Mouse (Mus musculus) hindbrain, postnatal 0 days (tissue): ENCODE results near the gene Mfsd4b2. TPM values are rescaled to one million over a fixed set of nuclear protein-coding genes. Genes with fewer than 3 reads are reported as not detected.

Experiments used
- ATAC-seq: fragments of 200-750 bp; cut with Nextera tagmentation; 2 replicates; pipeline ENCODE4 v1.8.0; 2017; ENCODE audit warnings: mild to moderate bottlenecking, moderate TSS enrichment, moderate library complexity
- DNase-seq: peaks from one replicate; pipeline ENCODE4 v3.0.0-alpha.2; 2015; ENCODE audit warnings: low spot score
- H3K27ac ChIP-seq: fragments of 300-500 bp; sonication (generic); 2 replicates; pipeline ENCODE4 v1.5.1; 2014; ENCODE audit warnings: mild to moderate bottlenecking
- H3K27me3 ChIP-seq: fragments of 300-500 bp; sonication (generic); 2 replicates; pipeline ENCODE4 v1.6.1; 2014; ENCODE audit warnings: low read length, mixed read lengths; ENCODE audit not compliant: insufficient read depth
- H3K36me3 ChIP-seq: fragments of 300-500 bp; sonication (generic); 2 replicates; pipeline ENCODE4 v1.6.1; 2014; ENCODE audit warnings: low read length, mixed read lengths; ENCODE audit not compliant: insufficient read depth
- H3K4me1 ChIP-seq: fragments of 300-500 bp; sonication (generic); 2 replicates; pipeline ENCODE4 v1.6.1; 2014; ENCODE audit warnings: antibody characterized with exemption, low read length, mixed read lengths; ENCODE audit not compliant: insufficient read depth
- H3K4me2 ChIP-seq: fragments of 300-500 bp; sonication (generic); 2 replicates; pipeline ENCODE4 v1.6.1; 2014; ENCODE audit warnings: low read depth, mild to moderate bottlenecking, low read length, moderate library complexity, mixed read lengths
- H3K4me3 ChIP-seq: fragments of 300-500 bp; sonication (generic); 2 replicates; pipeline ENCODE4 v1.5.1; 2014; ENCODE audit warnings: low read length
- H3K9ac ChIP-seq: fragments of 300-500 bp; sonication (generic); replicated peaks from 2 replicates; pipeline ENCODE4 v1.6.1; 2014; ENCODE audit warnings: mild to moderate bottlenecking, low read length, moderate library complexity, mixed read lengths
- H3K9me3 ChIP-seq: fragments of 300-500 bp; sonication (generic); 2 replicates; pipeline ENCODE4 v1.6.1; 2016; ENCODE audit warnings: low read length, mixed read lengths
- CTCF ChIP-seq: IDR thresholded peaks from 2 replicates; pipeline ENCODE4 v1.5.1; 2016; ENCODE audit warnings: antibody characterized with exemption, control low read depth, low read depth
- WGBS: fragments of 180-500 bp; shearing (Covaris S2); extraction: QIAGEN DNeasy Blood & Tissue Kit; methylation state at CpG from one replicate; pipeline ENCODE4 v1.1.7; 2014; 5-methylcytosine and 5-hydroxymethylcytosine counted together
- polyA plus RNA-seq: library from polyadenylated mRNA; unstranded; fragments of >200 nt; fragmentation: Nextera tagmentation; extraction: Ambion mirVana; gene quantifications from 2 replicates; pipeline ENCODE4 v1.2.1, GENCODE M21; 2015
- total RNA-seq: library from RNA; depleted of rRNA; stranded (reverse); fragments of >200 nt; gene quantifications from 2 replicates; pipeline ENCODE4 v1.2.3, GENCODE M21; 2014; rRNA removed

The Mfsd4b2 gene
- total and polyA plus RNA-seq, 2 experiments from 2014 or later: not detected

DNA sequence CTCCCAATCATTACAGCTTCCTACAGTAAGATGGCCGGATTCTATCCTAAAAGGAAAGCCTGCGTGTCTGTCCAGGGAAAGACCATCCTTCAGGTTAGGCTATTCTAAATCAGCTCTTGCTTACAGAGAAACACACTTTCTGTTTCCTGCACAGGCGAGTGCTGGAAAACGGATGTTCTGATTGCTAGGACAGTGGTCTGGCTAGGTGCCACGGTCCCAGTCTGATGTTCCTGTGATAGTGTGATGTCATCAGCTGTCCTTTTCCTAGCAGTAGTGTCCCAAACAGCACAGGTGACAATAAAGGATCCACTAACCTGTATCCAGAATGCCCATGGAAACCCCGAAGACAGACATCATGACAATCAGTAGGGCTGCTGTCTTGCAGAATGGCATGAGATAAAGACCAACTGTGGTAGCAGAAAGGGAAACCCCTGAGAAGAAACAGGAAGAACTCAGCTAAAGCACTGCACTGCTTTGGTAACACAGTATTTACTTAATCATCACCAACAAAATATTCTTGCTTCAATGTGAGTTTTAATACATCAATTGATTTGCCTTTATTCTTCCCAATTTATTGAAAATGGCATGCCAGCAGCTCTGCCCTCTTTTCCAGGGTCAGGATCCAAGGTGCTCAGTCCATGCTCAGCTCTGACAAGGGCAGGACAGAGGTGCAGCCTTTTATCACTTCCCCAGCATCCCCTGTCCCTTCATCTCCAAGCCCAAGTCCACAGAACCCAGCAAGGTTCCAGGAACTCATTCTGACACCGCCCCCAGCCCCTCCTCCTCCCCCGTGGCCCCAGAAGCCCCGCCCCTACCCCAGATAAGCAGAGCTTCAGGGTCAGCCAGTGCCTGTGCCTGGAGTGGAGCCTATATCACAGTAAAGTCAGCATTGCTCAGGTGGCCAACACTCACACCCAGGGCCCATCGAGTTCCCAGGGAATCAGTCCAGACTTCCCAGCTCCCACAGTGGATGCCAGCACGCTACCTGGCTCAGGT, 32.7 kb downstream of the Mfsd4b2 start:
- no peak for TF ChIP-seq CTCF
- Histone ChIP-seq H3K9ac (no peak overlapping the region), H3K4me2 (no peak overlapping the region), H3K4me1 (peaks cover 5% of the 10 kb centered on the region; the same call in 1 of the 2 replicates), H3K9me3 (no peaks in the 10 kb centered on the region), H3K36me3 (0 out of 2 replicates have a peak, but pooled peaks cover 3% of the 10 kb centered on the region), H3K27ac (no peak overlapping the region), H3K27me3 (no peaks in the 10 kb centered on the region), H3K4me3 (no peak overlapping the region)
- WGBS: 75% methylated on average over 11 of the region's 11 CpGs
- ATAC-seq: no peak
- DNase-seq: no peak

DNA sequence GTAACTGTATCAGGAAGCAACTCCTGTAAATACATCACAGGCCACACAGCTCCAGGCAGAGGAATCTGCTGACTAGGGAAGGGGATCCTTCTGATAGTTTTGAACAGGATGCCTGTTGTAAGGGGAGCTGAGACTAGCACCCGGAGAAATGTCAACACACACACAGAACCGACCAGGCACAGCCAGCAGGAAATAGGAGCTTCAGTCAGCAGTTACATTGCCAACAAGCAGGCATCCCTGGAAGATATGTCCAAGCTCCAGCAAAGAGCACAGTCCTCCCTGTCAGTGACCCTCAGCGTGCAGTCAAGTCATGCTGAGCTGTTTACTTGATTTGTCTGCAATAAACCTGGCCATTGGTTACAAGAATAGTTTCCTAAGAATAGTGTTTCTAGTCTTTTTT, 38.1 kb downstream of the Mfsd4b2 start:
- ATAC-seq (no peak), DNase-seq (no peak)
- Histone ChIP-seq H3K4me1 (no peaks in the 10 kb centered on the region), H3K27me3 (no peaks in the 10 kb centered on the region), H3K9me3 (no peaks in the 10 kb centered on the region), H3K9ac (no peak overlapping the region), H3K4me3 (no peak overlapping the region), H3K27ac (no peak overlapping the region), H3K4me2 (no peak overlapping the region), H3K36me3 (0 out of 2 replicates have a peak, but pooled peaks cover 3% of the 10 kb centered on the region)
- 75% methylated on average over 3 of the region's 3 CpGs for WGBS
- no peak for TF ChIP-seq CTCF

Other genes starting within 250 kb of the Mfsd4b2 start
- gene Rev3l, start 194.8 kb downstream of the Mfsd4b2 start, total RNA-seq: 89.5 and 105 TPM in 2 replicates
- 22.3 and 23.3 TPM in 2 replicates for gene Rev3l, start 194.8 kb downstream of the Mfsd4b2 start, polyA plus RNA-seq
- gene Mfsd4b4, start 27.7 kb downstream of the Mfsd4b2 start, total RNA-seq: 7.0 and 9.6 TPM in 2 replicates
- gene Mfsd4b4, start 27.7 kb downstream of the Mfsd4b2 start, polyA plus RNA-seq: 1.7 and 1.9 TPM in 2 replicates
- 0.18 and 0.84 TPM in 2 replicates for gene Mfsd4b3, start 33.2 kb upstream of the Mfsd4b2 start, total RNA-seq
- not detected in 2 replicates for gene Mfsd4b3, start 33.2 kb upstream of the Mfsd4b2 start, polyA plus RNA-seq
- gene Mfsd4b5, start 59.7 kb upstream of the Mfsd4b2 start, total RNA-seq: 0.11 TPM in 1 of 2 replicates, not detected in the other
- gene Mfsd4b5, start 59.7 kb upstream of the Mfsd4b2 start, polyA plus RNA-seq: 0.11 and 0.18 TPM in 2 replicates
- gene Mfsd4b1, start 98.3 kb upstream of the Mfsd4b2 start, total RNA-seq: 0.32 and 0.73 TPM in 2 replicates
- gene Mfsd4b1, start 98.3 kb upstream of the Mfsd4b2 start, polyA plus RNA-seq: 0.26 and 0.33 TPM in 2 replicates
- 3.9 and 4.1 TPM in 2 replicates for gene Slc16a10, start 215.3 kb upstream of the Mfsd4b2 start, total RNA-seq
- 3.4 and 3.6 TPM in 2 replicates for gene Slc16a10, start 215.3 kb upstream of the Mfsd4b2 start, polyA plus RNA-seq